11 mouse cellular contexts compared by ENCODE assay signal in the genomic region with DNA sequence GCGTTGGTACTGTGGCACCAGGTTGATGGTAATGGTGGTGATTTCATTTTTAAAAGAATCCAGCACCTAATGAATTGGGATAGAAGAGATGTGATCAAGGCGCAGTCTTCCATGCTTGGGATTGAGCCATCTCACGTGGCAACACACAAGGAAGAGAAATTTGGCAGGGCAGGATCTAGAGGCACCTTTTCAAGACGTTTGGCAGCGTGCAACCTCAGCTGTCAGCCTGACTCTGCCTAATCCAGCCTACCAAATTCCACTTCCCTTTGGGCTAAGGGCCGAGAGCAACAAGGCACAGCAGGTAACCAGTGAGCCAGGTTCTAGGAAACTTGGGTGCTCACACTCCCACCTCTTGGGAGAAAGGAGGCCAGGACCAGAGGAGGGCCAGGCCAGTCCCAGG. TPM values are rescaled to one million over a fixed set of nuclear protein-coding genes. Genes with fewer than 3 reads are reported as not detected.
DNase-seq lines count a peak whose midpoint lies in the region; ATAC-seq and TF ChIP-seq lines count a peak whose summit lies in the region.
"Had no signal": no experiment of that assay in that cellular context is flagged by ENCODE, and none has a peak within 500 bp of the region (broad histone marks: within the 10 kb centered on the region; RNA-seq: fewer than 3 reads in every experiment).

No protein-coding gene starts in this region.

- intact Hi-C loops in heart, postnatal 14 days (cut with DNase I) = no loop called here

- no peak for TF ChIP-seq POLR2A in kidney, adult 2 months (IDR thresholded peaks at IDR 0.05; ENCODE audit: low read depth, low read length)

- no peaks in the 10 kb centered on the region for H3K9me3 ChIP-seq in heart, embryonic 14.5 days (ENCODE audit: control insufficient read depth, low read length)
- H3K9me3 ChIP-seq: limb, embryonic 12.5 days; liver, embryonic 15.5 days; neural tube, embryonic 12.5 days had no signal

- H3K27ac ChIP-seq in heart, embryonic 14.5 days (replicated peaks in 1 of 2; ENCODE audit: control insufficient read depth in 1 of 2, insufficient read depth in 1 of 2, low read depth in 2 of 2, low read length in 2 of 2) = no peak overlapping the region
- no peak overlapping the region for H3K27ac ChIP-seq in kidney, adult 2 months (ENCODE audit: insufficient read depth, low read depth, low read length)
- H3K27ac ChIP-seq: limb, embryonic 12.5 days; liver, embryonic 15.5 days; neural tube, embryonic 12.5 days had no signal

- H3K9ac ChIP-seq in heart, embryonic 14.5 days (ENCODE audit: low read length) = no peak overlapping the region; the same call in 1 of the 2 replicates
- H3K9ac ChIP-seq: liver, embryonic 15.5 days had no signal

- H3K36me3 ChIP-seq in heart, embryonic 14.5 days (ENCODE audit: control insufficient read depth, insufficient read depth, low read length) = no peaks in the 10 kb centered on the region
- H3K36me3 ChIP-seq in kidney, adult 2 months (ENCODE audit: control insufficient read depth, insufficient read depth, low read length) = no peaks in the 10 kb centered on the region
- H3K36me3 ChIP-seq: limb, embryonic 12.5 days; liver, embryonic 15.5 days; neural tube, embryonic 12.5 days had no signal

- peaks cover 8 to 28% of the 10 kb centered on the region in 2 experiments for H3K4me1 ChIP-seq in heart, embryonic 14.5 days (ENCODE audit: control insufficient read depth in 2 of 2, insufficient read depth in 2 of 2, low read length in 2 of 2)
- 0 out of 2 replicates have a peak, but pooled peaks cover 6% of the 10 kb centered on the region for H3K4me1 ChIP-seq in kidney, adult 2 months (ENCODE audit: control insufficient read depth, insufficient read depth, low read length)
- H3K4me1 ChIP-seq: limb, embryonic 12.5 days had no signal

- ATAC-seq in heart, embryonic 14.5 days (ENCODE audit: insufficient number of reproducible peaks, insufficient read depth, low FRiP score, low read depth) = no peak

- H3K4me2 ChIP-seq in heart, embryonic 14.5 days (ENCODE audit: low read length) = peak overlapping the region; percentile 94

- peak; percentile 10 to 13 for DNase-seq in cerebellum, postnatal 36 days
- no peak for DNase-seq in cerebellum, adult 11-12 months
- no peak for DNase-seq in heart, postnatal 14 days
- DNase-seq in kidney, adult 2 months = peak; percentile 51
- DNase-seq in kidney, postnatal 25 days = no peak
- peak; percentile 46 for DNase-seq in gonadal fat pad, adult 2 months (ENCODE audit: low read depth)

- WGBS in heart, embryonic 14.5 days = 69% methylated on average over 6 of the region's 6 CpGs
- 73% methylated on average over 6 of the region's 6 CpGs for WGBS in kidney, adult 2 months

- TF ChIP-seq CTCF in kidney, adult 2 months (conservative IDR thresholded peaks at IDR 0.05; ENCODE audit: insufficient read depth, insufficient read length, low read depth, low read length) = no peak

- no peaks in the 10 kb centered on the region for H3K27me3 ChIP-seq in heart, embryonic 14.5 days (ENCODE audit: control insufficient read depth, insufficient read depth, low read length)
- peaks cover 2% of the 10 kb centered on the region; the same call in 1 of the 2 replicates for H3K27me3 ChIP-seq in kidney, adult 2 months (replicated peaks; ENCODE audit: control insufficient read depth, insufficient read depth, low read length)

- peak overlapping the region; percentile 46 to 78; a peak in 1 of 4 replicates for H3K4me3 ChIP-seq in heart, embryonic 14.5 days (ENCODE audit: control insufficient read depth in 1 of 2, insufficient read depth in 1 of 2, low read depth in 1 of 2, low read length in 2 of 2)
- no peak overlapping the region for H3K4me3 ChIP-seq in kidney, adult 2 months (ENCODE audit: insufficient read depth, low read depth, low read length)

RNA-seq across cellular contexts. Expression of a gene that starts 1.0 kb away (rescaled TPM):
- polyA plus RNA-seq in heart, embryonic 14.5 days (2014; fragmentation: Nextera tagmentation; extraction: Ambion mirVana) = 5.3 and 5.4 TPM in 2 replicates
- 1 to 10 TPM; 3.3 to 4.9 TPM for total RNA-seq in heart, postnatal 14 days (2021)
- 0.54 and 0.69 TPM in 2 replicates for polyA plus RNA-seq in kidney, adult 2 months (2012; rRNA removed)
- polyA plus RNA-seq in gonadal fat pad, adult 2 months (2012; rRNA removed) = 0.19 and 0.27 TPM in 2 replicates
- polyA plus RNA-seq: C2C12 had no signal

Comparison
In these comparisons a context has a peak if more than half of its experiments do, and no peak if none do; other contexts are left out.
1. DNase-seq: peak in cerebellum, postnatal 36 days (2 of 2), kidney, adult 2 months (single experiment) and gonadal fat pad, adult 2 months (single experiment); none in cerebellum, adult 11-12 months (single experiment), heart, postnatal 14 days (0 of 2) and kidney, postnatal 25 days (0 of 2).